Mouse (Mus musculus): ENCODE results near the gene Vcp. TPM values are rescaled to one million over a fixed set of nuclear protein-coding genes. Genes with fewer than 3 reads are reported as not detected.
"Not testable (repeated sequence)": the region's sequence is repeated elsewhere in the genome, so short reads cannot be mapped to it uniquely, and the experiment has no call there.

Vcp gene
- total RNA-seq, 2 experiments from 2014 or later = 248 to 282 TPM

- DNase-seq (ENCODE audit: low spot score) = no peak
These were observed 30.0 kb upstream of the Vcp start for GRCm38 (mm10) chr4:43030352-43030751.

- DNase-seq (ENCODE audit: low spot score) = no peak
These were observed 29.4 kb upstream of the Vcp start for GRCm38 (mm10) chr4:43029749-43030148.

GRCm38 (mm10) chr4:43029121-43029520 lies 28.8 kb upstream of the Vcp start:
- DNase-seq (ENCODE audit: low spot score) = no peak

- DNase-seq (ENCODE audit: low spot score) = peak; percentile 94
These were observed 25.0 kb upstream of the Vcp start, which contains the start of gene Pigo for GRCm38 (mm10) chr4:43025084-43025960. Gene Pigo, minus strand, starts transcription at chr4:43025819.

GRCm38 (mm10) chr4:43024673-43025072 lies 24.4 kb upstream of the Vcp start:
- no peak for DNase-seq (ENCODE audit: low spot score)

GRCm38 (mm10) chr4:43021341-43021740 lies 21.0 kb upstream of the Vcp start:
- DNase-seq (ENCODE audit: low spot score) = no peak

GRCm38 (mm10) chr4:43020876-43021275 lies 20.6 kb upstream of the Vcp start:
- no peak for DNase-seq (ENCODE audit: low spot score)

GRCm38 (mm10) chr4:43019641-43020465 lies 19.5 kb upstream of the Vcp start:
- no peak for DNase-seq (ENCODE audit: low spot score)

- no peak for DNase-seq (ENCODE audit: low spot score)
These were observed 18.9 kb upstream of the Vcp start for GRCm38 (mm10) chr4:43019176-43019575.

- no peak for DNase-seq (ENCODE audit: low spot score)
These were observed 17.8 kb upstream of the Vcp start for GRCm38 (mm10) chr4:43018156-43018555.

GRCm38 (mm10) chr4:43012091-43012490 lies 11.8 kb upstream of the Vcp start:
- no peak for DNase-seq (ENCODE audit: low spot score)

GRCm38 (mm10) chr4:43010161-43011038 lies 10.1 kb upstream of the Vcp start, which contains the start of gene Fancg:
Gene Fancg, minus strand, starts transcription at chr4:43010506.
- DNase-seq (ENCODE audit: low spot score) = peak; percentile 77

- DNase-seq (ENCODE audit: low spot score) = peak; percentile 53
These were observed 5.5 kb upstream of the Vcp start for GRCm38 (mm10) chr4:43005765-43006164.

- no peak for DNase-seq (ENCODE audit: low spot score)
These were observed 4.6 kb upstream of the Vcp start for GRCm38 (mm10) chr4:43004951-43005350.

GRCm38 (mm10) chr4:43002756-43003439 lies 2.6 kb upstream of the Vcp start:
- DNase-seq (ENCODE audit: low spot score) = peak; percentile 53

- no peak for DNase-seq (ENCODE audit: low spot score)
These were observed 965 bp upstream of the Vcp start for GRCm38 (mm10) chr4:43001272-43001671.

GRCm38 (mm10) chr4:42999451-43000140 lies 711 bp downstream of the Vcp start:
- peak; percentile 75 for DNase-seq (ENCODE audit: low spot score)

- no peak for DNase-seq (ENCODE audit: low spot score)
These were observed 2.3 kb downstream of the Vcp start for GRCm38 (mm10) chr4:42998022-42998421.

- no peak for DNase-seq (ENCODE audit: low spot score)
These were observed 12.0 kb downstream of the Vcp start for GRCm38 (mm10) chr4:42988296-42988695.

- DNase-seq (ENCODE audit: low spot score) = not testable (repeated sequence)
These were observed 19.8 kb downstream of the Vcp start for GRCm38 (mm10) chr4:42980467-42980866.

All from gastrocnemius, adult 18-20 months (tissue).